In the genomic region with DNA sequence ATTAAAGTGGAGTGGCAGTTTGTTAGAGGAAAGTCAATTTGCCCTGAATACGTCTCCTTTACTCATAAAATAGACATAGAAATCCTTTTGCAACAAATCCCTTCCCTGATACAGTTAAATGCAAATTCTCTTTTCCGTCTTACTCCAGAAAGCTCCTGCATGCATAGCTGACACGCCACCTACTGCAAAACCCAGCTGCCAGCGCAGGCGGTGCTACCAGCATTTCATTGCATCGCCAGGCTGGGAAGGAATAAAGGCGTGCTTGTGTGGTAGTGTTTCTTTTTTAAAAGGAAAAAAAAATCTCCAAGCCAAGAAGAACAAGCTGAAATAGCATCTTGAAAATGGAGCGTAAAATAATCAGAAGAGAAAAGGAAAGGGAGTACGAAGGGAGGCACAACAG, we compare ENCODE assay signal across 11 mouse cellular contexts. TPM values are rescaled to one million over a fixed set of nuclear protein-coding genes. Genes with fewer than 3 reads are reported as not detected.
DNase-seq lines count a peak whose midpoint lies in the region; ATAC-seq and TF ChIP-seq lines count a peak whose summit lies in the region.
"Had no signal": no experiment of that assay in that cellular context is flagged by ENCODE, and none has a peak within 500 bp of the region (broad histone marks: within the 10 kb centered on the region; RNA-seq: fewer than 3 reads in every experiment).

No protein-coding gene starts in this region.

- no peaks in the 10 kb centered on the region for H3K9me3 ChIP-seq in forebrain, embryonic 15.5 days
- H3K9me3 ChIP-seq in neural tube, embryonic 15.5 days (replicated peaks), result no peaks in the 10 kb centered on the region

- TF ChIP-seq CTCF in gastrocnemius, adult 2 months (IDR thresholded peaks at IDR 0.05), result no peak

- no peaks in the 10 kb centered on the region for H3K27me3 ChIP-seq in forebrain, embryonic 15.5 days
- H3K27me3 ChIP-seq in neural tube, embryonic 15.5 days (replicated peaks), result no peaks in the 10 kb centered on the region
- H3K27me3 ChIP-seq: CH12.LX had no signal

- H3K9ac ChIP-seq in forebrain, embryonic 15.5 days (replicated peaks), result peak overlapping the region; percentile 41
- peak overlapping the region; percentile 47 for H3K9ac ChIP-seq in neural tube, embryonic 15.5 days (replicated peaks)

- no peak for DNase-seq in gastrocnemius, adult 2 months
- DNase-seq in gastrocnemius, postnatal 14 days, result no peak
- peak; percentile 79 to 81 for DNase-seq in layer of hippocampus, postnatal 36 days
- no peak for DNase-seq in spleen, postnatal 4 days (ENCODE audit: low spot score in 2 of 2)
- DNase-seq in T-cell, adult 2 months (ENCODE audit: low spot score), result no peak

- intact Hi-C loops in gastrocnemius, adult 2 months (cut with DNase I), result no loop called here
- intact Hi-C loops in gastrocnemius, postnatal 14 days (cut with DNase I; ENCODE audit: low total_unique reads), result no loop called here

- H3K4me3 ChIP-seq in gastrocnemius, adult 2 months, result peak overlapping the region; percentile 20; the same call in 1 of the 2 replicates
- H3K4me3 ChIP-seq in forebrain, embryonic 15.5 days, result peak overlapping the region; percentile 37
- peak overlapping the region; percentile 40 for H3K4me3 ChIP-seq in neural tube, embryonic 15.5 days (replicated peaks)

- peaks cover 36% of the 10 kb centered on the region for H3K4me1 ChIP-seq in forebrain, embryonic 15.5 days
- H3K4me1 ChIP-seq in neural tube, embryonic 15.5 days, result peaks cover 13% of the 10 kb centered on the region

- WGBS in forebrain, embryonic 15.5 days, result 21% methylated on average over 9 of the region's 9 CpGs
- 31% methylated on average over 9 of the region's 9 CpGs for WGBS in neural tube, embryonic 15.5 days

- peak overlapping the region; percentile 47 for H3K4me2 ChIP-seq in forebrain, embryonic 15.5 days (replicated peaks)
- peak overlapping the region; percentile 52 for H3K4me2 ChIP-seq in neural tube, embryonic 15.5 days

- ATAC-seq in forebrain, embryonic 15.5 days (replicated peaks), result peak; percentile 78
- peak; percentile 81; the same call in 1 of the 2 replicates for ATAC-seq in neural tube, embryonic 15.5 days (ENCODE audit: low FRiP score)
- ATAC-seq in erythroid progenitor cell, adult 5-6 weeks (replicated peaks; ENCODE audit: low FRiP score, poor library complexity, severe bottlenecking), result no peak

- no peaks in the 10 kb centered on the region for H3K36me3 ChIP-seq in forebrain, embryonic 15.5 days
- no peaks in the 10 kb centered on the region for H3K36me3 ChIP-seq in neural tube, embryonic 15.5 days

- H3K27ac ChIP-seq in gastrocnemius, adult 2 months, result no peak overlapping the region
- peak overlapping the region; percentile 79 for H3K27ac ChIP-seq in forebrain, embryonic 15.5 days (replicated peaks)
- H3K27ac ChIP-seq in neural tube, embryonic 15.5 days (replicated peaks), result peak overlapping the region; percentile 72

RNA-seq across cellular contexts. Expression of gene Kctd4, which starts 7.4 kb away (rescaled TPM):
- not detected for total RNA-seq in gastrocnemius, adult 2 months (2021)
- total RNA-seq in gastrocnemius, postnatal 14 days (2021), result not detected
- 8.2 and 8.6 TPM in 2 replicates for polyA plus RNA-seq in forebrain, embryonic 15.5 days (2015; fragmentation: Nextera tagmentation; extraction: Ambion mirVana)
- 10 to 100 TPM; 61.2 to 64.4 TPM for total RNA-seq in layer of hippocampus, postnatal 36 days (2021)
- polyA plus RNA-seq in neural tube, embryonic 15.5 days (2015; fragmentation: Nextera tagmentation; extraction: Ambion mirVana), result 10.4 and 10.8 TPM in 2 replicates
- not detected in 2 replicates for total RNA-seq in erythroid progenitor cell, adult 5-6 weeks (2015; ENCODE audit: low replicate concordance)
- not detected in 2 replicates for total RNA-seq in erythroid progenitor cell, adult 5-6 weeks (2017; ENCODE audit: low replicate concordance)
- total RNA-seq: adrenal gland, adult 18-20 months; CH12.LX; hematopoietic stem cell, adult 5-6 weeks had no signal

RNA-seq across cellular contexts. Expression of gene Gtf2f2, which starts 48.4 kb away (rescaled TPM):
- total RNA-seq in gastrocnemius, adult 2 months (2021), result 10 to 100 TPM; 11.2 to 14.8 TPM
- total RNA-seq in gastrocnemius, postnatal 14 days (2021), result 10 to 100 TPM; 11.0 to 12.9 TPM
- 47.4 and 51.7 TPM in 2 replicates for polyA plus RNA-seq in forebrain, embryonic 15.5 days (2015; fragmentation: Nextera tagmentation; extraction: Ambion mirVana)
- 10 to 100 TPM; 20.6 to 20.7 TPM for total RNA-seq in layer of hippocampus, postnatal 36 days (2021)
- 37.1 and 37.4 TPM in 2 replicates for polyA plus RNA-seq in neural tube, embryonic 15.5 days (2015; fragmentation: Nextera tagmentation; extraction: Ambion mirVana)
- total RNA-seq in erythroid progenitor cell, adult 5-6 weeks (2015; ENCODE audit: low replicate concordance), result 8.0 and 11.5 TPM in 2 replicates
- 6.2 and 17.8 TPM in 2 replicates for total RNA-seq in erythroid progenitor cell, adult 5-6 weeks (2017; ENCODE audit: low replicate concordance)

Comparison
In these comparisons a context has a peak if more than half of its experiments do, and no peak if none do; other contexts are left out.
1. DNase-seq: peak in layer of hippocampus, postnatal 36 days (2 of 2); none in gastrocnemius, adult 2 months (single experiment), gastrocnemius, postnatal 14 days (single experiment), spleen, postnatal 4 days (0 of 2) and T-cell, adult 2 months (single experiment).
2. RNA of gene Kctd4, which starts 7.4 kb away (total RNA-seq): 61.2 to 64.4 TPM in layer of hippocampus, postnatal 36 days; not detected in gastrocnemius, postnatal 14 days, not detected in gastrocnemius, adult 2 months and not detected in erythroid progenitor cell, adult 5-6 weeks; every median in the first group is over 10 times any median in the second.
3. Peak in every context shown above with its lines, with median percentiles within 50 percentile points of each other: H3K4me3 ChIP-seq.